Mouse (Mus musculus): ENCODE measurements around the gene Cpt2.

Cpt2 gene

DNA sequence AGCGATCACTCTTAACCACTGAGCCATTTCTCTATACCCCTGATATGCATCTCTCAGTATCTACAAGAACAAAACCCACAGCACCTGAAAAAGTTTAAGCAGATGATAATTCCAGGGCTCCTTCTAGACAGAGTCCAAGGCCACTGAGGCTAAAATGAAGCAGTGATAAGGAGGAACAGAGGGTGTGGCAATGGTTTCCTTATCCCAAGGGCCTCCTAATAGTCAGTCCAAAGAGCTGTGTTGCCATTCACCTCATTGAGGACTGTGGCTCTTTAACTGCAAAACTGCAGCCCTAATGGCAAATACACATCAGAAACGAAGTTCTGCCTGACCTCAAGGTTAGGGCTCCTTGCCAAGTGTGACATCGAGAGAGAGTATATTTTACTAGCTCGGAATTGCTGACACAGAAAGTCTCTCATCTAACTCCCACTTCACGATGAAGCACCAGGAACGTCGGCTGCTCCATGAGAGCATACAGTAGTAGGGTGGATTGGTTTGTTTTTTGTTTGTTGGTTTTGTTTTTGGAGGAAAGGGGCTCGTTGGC, 2.2 kb downstream of the Cpt2 start:
- DNase-seq (ENCODE audit: low spot score in 2 of 2) = no peak

DNA sequence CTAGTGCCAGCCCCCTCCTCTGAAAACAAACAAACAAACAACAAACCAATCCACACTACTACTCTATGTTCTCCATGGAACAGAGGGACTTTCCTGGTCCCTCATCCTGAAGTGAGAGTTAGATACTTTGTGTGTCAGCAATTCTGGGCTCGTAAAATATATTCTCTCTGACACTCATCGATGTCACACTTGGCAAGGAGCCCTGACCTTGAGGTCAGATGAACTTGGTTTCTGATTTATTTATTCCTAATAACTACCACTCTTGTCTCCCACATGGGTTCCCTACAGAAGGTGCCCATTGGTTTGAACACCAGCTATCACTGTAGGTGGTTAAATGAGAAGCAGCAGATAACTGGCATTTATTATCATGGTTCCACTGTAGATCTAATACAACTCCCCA, 3.1 kb downstream of the Cpt2 start:
- no peak for DNase-seq (ENCODE audit: low spot score in 2 of 2)

DNA sequence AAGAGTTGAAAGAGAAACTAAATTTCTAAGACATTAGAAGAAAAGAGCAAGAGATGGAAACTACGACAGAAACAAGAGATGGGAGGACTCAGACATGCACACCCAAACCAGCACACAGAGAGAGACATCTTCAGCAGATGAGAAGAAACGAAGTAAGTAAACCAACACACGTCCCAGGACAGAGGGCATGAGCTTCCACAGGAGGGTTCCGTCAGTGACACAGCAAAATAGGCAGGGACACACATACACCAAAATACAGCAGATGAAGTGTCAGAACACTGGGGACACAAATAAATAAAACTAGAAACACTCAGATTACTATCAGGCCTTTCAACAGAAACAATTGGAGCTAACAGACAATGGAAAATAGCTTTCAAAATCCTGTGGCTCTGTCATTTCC, 13.4 kb downstream of the Cpt2 start:
- DNase-seq (ENCODE audit: low spot score in 2 of 2) = no peak

DNA sequence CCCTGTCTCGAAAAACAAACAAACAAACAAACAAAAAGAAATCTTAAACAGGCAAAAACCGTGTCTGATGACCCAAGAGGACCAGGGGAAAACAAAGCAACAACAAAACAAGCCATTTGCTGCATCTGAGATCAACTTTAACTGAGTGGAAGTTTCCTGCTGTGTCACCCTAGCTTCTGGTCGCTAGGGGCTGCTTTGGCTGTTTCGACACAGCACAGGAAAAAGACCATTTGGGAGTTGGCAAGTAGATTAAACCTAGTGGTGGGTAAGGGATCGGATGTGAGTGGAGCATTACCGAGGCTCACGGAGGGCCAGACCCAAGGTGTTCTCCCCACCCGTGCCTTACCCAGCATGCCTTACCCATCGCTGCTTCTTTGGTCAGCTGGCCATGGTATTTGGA, 16.8 kb downstream of the Cpt2 start:
- no peak for DNase-seq (ENCODE audit: low spot score in 2 of 2)

DNA sequence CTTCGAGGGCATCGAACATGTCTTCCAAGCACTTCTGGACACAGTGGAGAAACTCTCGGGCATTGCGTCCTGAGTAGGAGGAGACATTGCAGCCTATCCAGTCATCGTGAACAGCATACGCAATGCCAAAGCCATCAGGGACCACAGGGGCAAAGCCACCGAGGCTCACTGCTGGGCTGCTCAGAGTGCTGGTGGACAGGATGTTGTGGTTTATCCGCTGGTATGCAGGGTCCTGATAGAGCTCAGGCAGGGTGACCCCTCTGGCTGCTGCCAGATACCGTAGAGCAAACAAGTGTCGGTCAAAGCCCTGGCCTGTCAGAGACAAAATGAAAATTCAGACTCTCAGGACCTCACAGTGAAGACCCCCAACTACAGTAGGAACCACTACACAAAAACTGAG, 19.2 kb downstream of the Cpt2 start:
- no peak for DNase-seq (ENCODE audit: low spot score in 2 of 2)

DNA sequence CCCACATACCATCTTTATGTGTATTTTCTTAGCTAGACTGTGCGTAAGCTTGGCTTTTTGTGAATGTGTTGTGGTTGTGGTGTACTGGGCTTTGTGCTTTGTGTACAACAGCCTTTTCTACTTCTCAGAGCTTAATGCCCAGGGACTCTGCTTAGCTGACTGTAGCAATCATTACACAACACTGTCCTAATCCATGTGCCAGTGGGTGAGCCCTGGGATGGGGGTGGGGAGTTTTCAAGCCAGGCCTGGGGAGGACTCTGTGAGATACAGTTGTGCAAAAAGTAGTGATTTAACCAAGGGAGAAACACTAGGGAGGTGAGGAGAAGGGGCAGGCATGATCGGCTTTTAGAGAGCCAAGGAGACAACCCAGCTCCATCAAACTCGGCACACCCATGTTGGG, 23.2 kb downstream of the Cpt2 start:
- no peak for DNase-seq (ENCODE audit: low spot score in 2 of 2)

DNA sequence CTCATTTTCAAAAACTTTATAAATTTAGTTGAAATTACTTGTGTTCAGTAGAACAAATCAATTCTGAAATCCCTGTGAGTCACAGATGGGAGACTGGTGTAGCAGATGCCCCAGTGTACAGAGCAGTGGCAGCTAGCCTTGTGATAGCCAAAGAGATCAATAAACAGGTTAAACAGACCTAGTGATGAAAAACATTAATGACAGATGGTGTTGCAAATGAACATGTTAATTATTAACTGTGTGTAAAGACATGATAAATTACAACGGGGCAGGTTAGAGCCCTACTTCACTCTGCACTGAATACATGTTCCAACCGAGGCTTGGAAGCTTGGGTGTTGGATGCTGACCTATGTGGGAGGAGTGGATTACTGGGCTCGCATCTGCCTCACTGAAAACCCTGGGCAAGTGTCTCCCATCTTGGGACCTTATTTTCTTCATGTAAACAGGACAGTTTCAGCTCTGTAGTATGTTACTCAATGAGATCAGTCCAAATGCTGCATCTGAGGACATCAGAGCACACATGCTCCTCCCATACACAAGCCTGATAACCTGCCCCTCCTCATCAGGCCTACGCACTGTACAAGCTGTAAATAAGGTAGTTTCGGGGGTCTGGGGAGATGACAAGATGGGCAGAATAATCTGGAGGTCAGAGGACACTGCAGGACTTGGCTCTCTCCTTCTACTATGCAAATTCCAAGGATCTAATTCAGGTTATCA, 24.0 kb downstream of the Cpt2 start:
- no peak for DNase-seq (ENCODE audit: low spot score in 2 of 2)

DNA sequence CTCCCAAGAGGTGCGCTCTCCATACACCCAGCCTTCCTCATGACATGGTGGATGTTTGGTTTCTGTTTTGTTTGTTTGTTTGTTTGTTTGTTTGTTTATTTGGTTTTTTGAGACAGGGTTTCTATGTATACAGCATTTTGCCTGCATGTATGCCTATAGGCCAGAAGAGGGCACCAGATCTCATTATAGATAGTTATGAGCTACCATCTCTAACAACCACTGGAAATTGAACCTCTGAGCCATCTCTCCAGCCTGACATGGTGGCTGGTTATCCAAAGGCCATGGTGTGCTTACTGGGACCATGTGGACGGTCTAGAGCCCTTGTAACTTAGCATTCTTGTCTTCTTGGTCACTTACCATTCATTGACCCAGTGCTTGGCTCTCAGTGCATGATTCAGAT, 30.7 kb downstream of the Cpt2 start:
- DNase-seq (ENCODE audit: low spot score in 2 of 2) = no peak

DNA sequence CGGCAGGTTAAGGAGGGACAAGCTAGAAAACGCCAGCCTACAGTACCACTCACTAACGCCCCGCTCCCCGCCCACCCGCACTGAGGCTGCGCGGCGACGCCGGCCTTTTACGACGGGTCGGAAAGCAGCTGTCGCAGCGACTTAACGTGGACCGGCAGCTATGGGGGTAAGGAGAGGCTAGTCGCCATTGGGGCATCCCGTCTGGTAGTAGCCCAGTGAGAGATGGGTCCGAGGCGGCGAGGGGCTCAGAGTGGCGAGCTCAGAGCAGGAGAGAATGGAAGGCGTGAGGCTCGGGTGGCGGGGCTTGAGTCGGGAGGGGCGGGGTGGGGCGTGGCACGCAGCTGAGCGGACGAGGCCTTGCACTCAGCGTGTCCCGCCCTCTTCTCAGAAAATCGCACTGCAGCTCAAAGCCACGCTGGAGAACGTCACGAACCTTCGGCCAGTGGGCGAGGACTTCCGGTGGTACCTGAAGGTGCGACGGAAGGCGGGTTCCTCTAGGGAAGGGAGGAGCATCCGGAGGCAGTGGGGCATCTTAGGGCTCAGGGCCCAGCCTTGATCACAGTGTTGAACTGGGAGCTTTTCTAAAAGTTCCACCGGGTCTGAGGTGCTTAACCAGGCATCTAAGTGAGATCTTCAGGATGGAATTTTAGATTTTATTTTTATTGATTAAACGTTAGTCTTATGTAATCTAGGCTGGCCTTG, 33.5 kb downstream of the Cpt2 start, which contains the start of gene 0610037L13Rik:
TSS of gene 0610037L13Rik (plus strand) at position 83 of the 702 bp plus-strand sequence.
- peak; percentile 96 to 97 for DNase-seq (ENCODE audit: low spot score in 2 of 2)

DNA sequence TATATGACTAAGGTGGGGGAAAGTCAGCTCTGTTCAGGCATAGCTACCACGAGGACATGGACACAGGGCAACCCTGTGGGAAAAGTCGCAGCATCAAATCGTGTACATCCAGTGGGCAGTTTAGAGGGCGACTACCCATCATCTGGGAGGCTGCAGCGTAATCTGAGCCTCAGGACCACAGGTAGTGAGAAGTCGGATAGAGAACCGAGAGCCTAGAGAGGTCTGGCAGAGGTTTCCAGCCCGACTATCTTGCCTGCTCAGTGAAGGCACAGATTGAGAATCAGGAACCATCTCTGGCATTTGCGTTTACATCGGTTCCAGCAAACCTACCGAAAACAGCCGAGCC, 34.1 kb downstream of the Cpt2 start:
- DNase-seq (ENCODE audit: low spot score in 2 of 2) = no peak

DNA sequence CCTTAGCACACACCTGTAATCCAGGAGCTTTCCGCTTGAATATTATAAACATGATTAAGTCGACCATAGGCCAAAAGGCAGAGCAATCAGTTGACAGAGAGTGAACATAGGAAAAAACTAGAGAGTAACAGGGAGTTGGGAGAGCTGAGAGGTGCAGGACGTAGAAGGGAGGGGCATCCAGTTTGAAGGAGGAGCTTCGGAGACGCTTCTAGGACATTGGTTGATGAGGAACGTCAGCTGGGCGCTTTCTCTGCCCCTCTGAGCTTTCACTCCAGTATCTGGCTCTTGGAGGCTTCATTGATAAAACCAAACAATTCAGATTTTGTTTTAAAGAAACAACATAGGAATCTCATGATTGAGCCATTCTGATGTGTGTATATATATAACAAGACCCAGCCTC, 37.0 kb downstream of the Cpt2 start:
- no peak for DNase-seq (ENCODE audit: low spot score in 2 of 2)

DNA sequence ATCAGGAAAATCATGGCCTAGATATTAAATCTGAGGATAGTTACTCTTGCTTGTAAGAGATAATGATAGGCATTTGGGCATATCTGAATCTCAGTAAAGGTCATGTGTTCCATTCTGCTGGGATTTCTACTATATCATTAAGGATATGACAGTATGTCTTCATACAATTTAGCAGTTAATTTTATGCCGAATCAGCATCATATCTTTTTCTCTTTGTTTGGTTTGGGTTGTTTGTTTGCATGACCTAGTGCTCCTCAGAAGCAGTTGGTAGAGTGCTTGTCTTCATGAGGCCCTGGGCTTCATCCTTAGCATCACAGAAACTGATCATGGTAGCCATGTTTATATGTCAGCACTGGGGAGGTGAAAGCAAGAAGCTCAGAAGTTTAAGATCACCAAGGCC, 41.8 kb downstream of the Cpt2 start:
- no peak for DNase-seq (ENCODE audit: low spot score in 2 of 2)

DNA sequence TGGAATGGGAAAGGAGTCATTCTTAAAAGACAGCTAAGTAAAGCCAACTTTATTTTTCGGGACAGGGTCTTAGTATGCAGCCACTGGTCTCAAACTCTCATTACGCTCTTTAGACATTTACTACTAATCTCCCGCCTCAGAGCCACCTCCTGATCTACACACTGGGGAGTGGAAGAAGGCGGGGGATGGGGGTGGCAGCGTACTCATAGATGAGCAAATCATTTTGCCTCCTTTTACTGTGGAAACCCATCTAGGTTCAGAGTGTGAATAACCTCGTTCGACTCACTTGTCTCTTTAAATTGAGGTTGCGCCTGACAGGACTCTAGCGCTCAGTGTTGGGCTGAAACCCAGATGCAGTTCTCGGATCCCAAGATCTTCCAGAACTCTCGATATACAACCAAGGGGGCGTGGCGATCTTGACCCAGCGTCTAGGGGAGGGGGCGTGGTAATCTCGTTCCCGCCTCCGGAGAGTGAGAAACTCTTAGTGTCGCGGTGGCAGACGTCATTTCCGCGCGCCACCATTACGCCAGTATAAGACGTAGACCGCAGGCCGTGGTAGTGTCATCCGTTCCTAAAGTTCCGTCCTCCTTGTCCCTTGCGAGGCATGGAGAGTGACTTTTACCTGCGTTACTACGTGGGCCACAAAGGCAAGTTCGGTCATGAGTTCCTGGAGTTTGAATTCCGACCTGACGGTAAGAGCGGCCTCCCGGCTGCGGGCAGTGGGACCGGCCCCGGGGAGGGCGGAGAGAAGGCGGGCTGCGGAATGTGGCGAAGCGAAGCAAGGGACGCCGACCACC, 44.0 kb downstream of the Cpt2 start, which contains the start of gene Magoh:
TSS of gene Magoh (plus strand) at position 502 of the 797 bp plus-strand sequence.
- peak; percentile 95 for DNase-seq (ENCODE audit: low spot score in 2 of 2)

DNA sequence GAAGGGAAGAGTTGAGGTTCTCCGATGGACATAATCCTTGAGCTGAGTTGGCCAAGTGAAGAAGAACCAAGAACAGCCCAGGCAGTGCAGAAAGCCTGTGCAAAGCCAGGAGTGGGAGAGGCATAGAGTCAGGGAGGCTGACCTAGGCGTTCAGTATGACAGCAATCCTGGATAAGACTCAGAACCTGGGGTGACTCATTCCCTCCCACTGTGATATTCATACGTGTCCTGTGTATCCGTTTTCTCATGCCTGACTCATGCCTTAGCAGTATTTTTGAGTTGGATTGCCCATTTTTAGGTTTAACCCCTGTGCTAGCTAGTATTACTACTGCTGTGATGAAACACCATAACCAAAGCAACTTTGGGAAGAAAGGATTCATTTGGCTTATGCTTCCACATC, 58.5 kb downstream of the Cpt2 start:
- no peak for DNase-seq (ENCODE audit: low spot score in 2 of 2)

DNA sequence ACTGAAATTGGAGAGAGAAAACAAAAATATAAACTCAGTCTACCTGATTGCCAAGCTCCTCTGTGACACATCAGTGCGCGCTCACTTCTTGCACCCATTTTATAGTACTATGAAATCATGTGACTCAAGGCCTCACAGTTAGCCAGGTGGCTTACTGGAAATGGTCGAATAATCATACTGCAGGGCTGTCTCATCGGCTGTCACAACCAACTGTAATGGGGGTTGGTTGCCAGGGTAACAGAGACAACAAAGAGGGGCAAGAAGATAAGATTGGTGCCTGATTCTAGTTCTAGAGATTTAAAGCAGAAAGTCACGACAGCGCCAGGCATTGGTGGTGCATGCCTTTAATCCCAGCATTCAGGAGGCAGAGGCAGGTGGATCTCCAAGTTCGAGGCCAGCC, 64.4 kb downstream of the Cpt2 start:
- DNase-seq (ENCODE audit: low spot score in 2 of 2) = no peak

DNA sequence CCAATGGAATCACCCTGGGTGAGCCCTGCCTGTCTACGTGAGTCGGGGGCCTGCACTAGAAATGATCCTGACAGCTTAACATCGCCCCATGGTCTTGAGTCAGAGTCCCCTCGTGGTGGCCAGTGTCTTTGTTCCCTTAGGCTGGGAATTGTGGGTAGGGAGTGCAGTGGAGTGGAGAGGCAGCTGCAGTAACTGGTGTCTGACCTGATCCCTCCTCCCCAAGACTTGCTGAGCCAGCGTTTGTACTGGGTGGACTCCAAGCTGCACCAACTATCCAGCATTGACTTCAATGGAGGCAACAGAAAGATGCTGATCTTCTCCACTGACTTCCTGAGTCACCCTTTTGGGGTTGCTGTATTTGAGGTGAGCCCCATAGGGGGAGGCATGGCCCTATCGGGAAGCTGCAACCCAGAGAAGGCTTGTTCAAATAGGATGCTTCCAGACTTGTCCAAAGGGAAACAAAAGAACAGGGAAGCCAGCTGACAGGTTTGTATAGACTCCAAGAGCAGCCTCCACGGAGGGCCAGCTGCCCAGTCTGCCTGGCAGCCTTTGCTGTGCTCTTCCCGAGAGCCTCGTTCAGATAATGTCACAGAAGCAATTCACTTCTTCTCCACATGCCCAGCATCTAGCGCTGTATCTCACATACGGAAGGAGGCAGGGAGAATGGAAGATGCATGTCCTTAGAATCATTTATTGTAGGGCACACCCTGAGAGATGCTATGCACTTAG, 66.3 kb downstream of the Cpt2 start:
- DNase-seq (ENCODE audit: low spot score in 2 of 2) = no peak

Data from right cerebral cortex, postnatal 36 days (tissue).